ENCODE assay signal across 15 mouse cellular contexts in genomic region chr9:63196114-63196682, GRCm38 (mm10). TPM values are rescaled to one million over a fixed set of nuclear protein-coding genes. Genes with fewer than 3 reads are reported as not detected.
DNase-seq lines count a peak whose midpoint lies in the region; ATAC-seq lines count a peak whose summit lies in the region.
"Had no signal": no experiment of that assay in that cellular context is flagged by ENCODE, and none has a peak within 500 bp of the region (broad histone marks: within the 10 kb centered on the region; RNA-seq: fewer than 3 reads in every experiment).

No protein-coding gene starts in this region.

- H3K9me3 ChIP-seq in embryonic facial prominence, embryonic 12.5 days: no peaks in the 10 kb centered on the region
- no peaks in the 10 kb centered on the region for H3K9me3 ChIP-seq in hindbrain, embryonic 15.5 days

- H3K4me1 ChIP-seq in embryonic facial prominence, embryonic 12.5 days: peaks cover 32% of the 10 kb centered on the region
- peaks cover 27% of the 10 kb centered on the region for H3K4me1 ChIP-seq in hindbrain, embryonic 15.5 days (replicated peaks)

- no peak overlapping the region for H3K9ac ChIP-seq in embryonic facial prominence, embryonic 12.5 days
- H3K9ac ChIP-seq in hindbrain, embryonic 15.5 days: 0 out of 2 replicates have a peak overlapping the region, but pooled peaks have one; percentile 10
- H3K9ac ChIP-seq: forebrain, postnatal 0 days had no signal

- no peak overlapping the region for H3K27ac ChIP-seq in embryonic facial prominence, embryonic 12.5 days
- no peak overlapping the region; the same call in 1 of the 2 replicates for H3K27ac ChIP-seq in hindbrain, embryonic 15.5 days (replicated peaks)

- ATAC-seq in embryonic facial prominence, embryonic 12.5 days (ENCODE audit: insufficient number of reproducible peaks, insufficient read depth, low FRiP score, low TSS enrichment): 0 out of 2 replicates have a peak, but pooled peaks have one; percentile 47
- ATAC-seq in hindbrain, embryonic 15.5 days (ENCODE audit: low FRiP score, low read depth): no peak
- ATAC-seq: CD4-positive, CD25-positive, alpha-beta regulatory T cell, adult 4 months; forebrain, postnatal 0 days; midbrain, embryonic 16.5 days had no signal

- WGBS in embryonic facial prominence, embryonic 12.5 days: 26% methylated on average over 8 of the region's 8 CpGs
- 62% methylated on average over 8 of the region's 8 CpGs for WGBS in hindbrain, embryonic 15.5 days

- H3K4me2 ChIP-seq in embryonic facial prominence, embryonic 12.5 days (replicated peaks): no peak overlapping the region
- no peak overlapping the region for H3K4me2 ChIP-seq in hindbrain, embryonic 15.5 days

- DNase-seq in heart, adult 11 months: peak; percentile 92
- DNase-seq in heart, postnatal 4 days: no peak
- peak; percentile 64 for DNase-seq in Muller cell, postnatal 12 days (ENCODE audit: inconsistent ontology term)
- DNase-seq in right cerebral cortex, postnatal 25 days: no peak
- no peak for DNase-seq in gastrocnemius, postnatal 10 days
- no peak for DNase-seq in cerebellum, adult 9-11 months
- DNase-seq: forebrain, postnatal 0 days; lung, postnatal 36 days; thymus, postnatal 25 days had no signal

- peaks cover 6% of the 10 kb centered on the region; the same call in 1 of the 2 replicates for H3K36me3 ChIP-seq in embryonic facial prominence, embryonic 12.5 days
- H3K36me3 ChIP-seq in hindbrain, embryonic 15.5 days: no peaks in the 10 kb centered on the region

- no peaks in the 10 kb centered on the region for H3K27me3 ChIP-seq in embryonic facial prominence, embryonic 12.5 days
- H3K27me3 ChIP-seq in hindbrain, embryonic 15.5 days: no peaks in the 10 kb centered on the region

- H3K4me3 ChIP-seq in embryonic facial prominence, embryonic 12.5 days: no peak overlapping the region
- no peak overlapping the region for H3K4me3 ChIP-seq in hindbrain, embryonic 15.5 days

RNA-seq across cellular contexts. Expression of gene Skor1, which starts 47.4 kb away (rescaled TPM):
- under 1 TPM; 0.10 to 0.23 TPM for total RNA-seq in heart, postnatal 4 days (2021)
- polyA plus RNA-seq in embryonic facial prominence, embryonic 12.5 days (2016; fragmentation: Nextera tagmentation; extraction: Ambion mirVana): 0.24 and 0.35 TPM in 2 replicates
- 15.0 and 20.5 TPM in 2 replicates for polyA plus RNA-seq in hindbrain, embryonic 15.5 days (2015; fragmentation: Nextera tagmentation; extraction: Ambion mirVana)
- under 1 TPM in 1 of 2 experiments, not detected in 1; 0.09 TPM for total RNA-seq in gastrocnemius, postnatal 10 days (2021)
- total RNA-seq: heart, postnatal 14 days had no signal
- polyA plus RNA-seq: CD4-positive, CD25-positive, alpha-beta regulatory T cell, adult 4 months; large intestine, adult 2 months had no signal

Comparison
In these comparisons a context has a peak if more than half of its experiments do, and no peak if none do; other contexts are left out.
1. DNase-seq: peak in heart, adult 11 months (single experiment) and Muller cell, postnatal 12 days (single experiment); none in heart, postnatal 4 days (single experiment), right cerebral cortex, postnatal 25 days (single experiment), gastrocnemius, postnatal 10 days (single experiment) and cerebellum, adult 9-11 months (single experiment).